Mouse (Mus musculus): ENCODE data around the gene Galns.

DNA sequence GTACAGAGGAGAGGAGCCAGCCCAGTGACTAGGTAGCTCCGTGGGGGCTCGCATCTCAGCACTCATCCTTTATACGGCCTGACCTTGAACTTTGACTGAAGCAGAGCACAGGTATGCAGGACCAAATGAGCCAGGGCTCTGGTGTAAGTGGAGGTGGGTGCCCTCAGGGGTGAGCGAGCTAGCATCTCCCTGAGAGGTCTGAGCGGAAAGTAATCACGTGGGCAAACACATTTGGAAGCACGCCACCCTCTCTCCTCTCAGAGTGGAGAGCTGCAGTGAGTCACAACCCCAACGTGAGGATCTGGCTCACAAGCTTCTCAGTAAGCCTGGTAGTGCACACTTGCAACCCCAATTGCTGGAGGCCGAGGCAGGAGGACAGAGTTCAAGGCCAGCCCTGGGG is 30.8 kb upstream of the Galns start:
- TF ChIP-seq CTCF (IDR thresholded peaks at IDR 0.05; ENCODE audit: borderline replicate concordance, extremely low read depth, insufficient read depth, insufficient read length) (no peak), POLR2A (IDR thresholded peaks at IDR 0.05; ENCODE audit: borderline replicate concordance, extremely low read depth, insufficient read depth, insufficient read length, poor library complexity, severe bottlenecking) (no peak)
